Mouse (Mus musculus) embryonic facial prominence, embryonic 14.5 days (tissue): ENCODE measurements around the gene Setd5. TPM values are rescaled to one million over a fixed set of nuclear protein-coding genes. Genes with fewer than 3 reads are reported as not detected.

ENCODE experiments used
- ATAC-seq: fragments of 200-750 bp; cut with Nextera tagmentation; 2 replicates; pipeline ENCODE4 v1.8.0; 2017; ENCODE audit warnings: low read depth, moderate number of reproducible peaks, moderate TSS enrichment
- DNase-seq: peaks from one replicate; pipeline ENCODE4 v3.0.0-alpha.2; 2015; ENCODE audit warnings: low spot score
- H3K27ac ChIP-seq: fragments of 300-500 bp; sonication (generic); replicated peaks from 2 replicates; pipeline ENCODE4 v1.5.1; 2014; ENCODE audit warnings: low read depth, mild to moderate bottlenecking, low read length, moderate library complexity
- H3K27me3 ChIP-seq: fragments of 300-500 bp; sonication (generic); replicated peaks from 2 replicates; pipeline ENCODE4 v1.6.1; 2014; ENCODE audit warnings: low read length; ENCODE audit not compliant: control insufficient read depth, insufficient read depth
- H3K36me3 ChIP-seq: fragments of 300-500 bp; sonication (generic); 2 replicates; pipeline ENCODE4 v1.6.1; 2014; ENCODE audit warnings: low read length, mixed read lengths; ENCODE audit not compliant: control insufficient read depth, insufficient read depth
- H3K4me1 ChIP-seq: fragments of 300-500 bp; sonication (generic); 2 replicates; pipeline ENCODE4 v1.6.1; 2014; ENCODE audit warnings: antibody characterized with exemption, low read length; ENCODE audit not compliant: control insufficient read depth, insufficient read depth
- H3K4me2 ChIP-seq: fragments of 300-500 bp; sonication (generic); 2 replicates; pipeline ENCODE4 v1.6.1; 2014; ENCODE audit warnings: low read depth, mild to moderate bottlenecking, low read length, moderate library complexity, mixed read lengths
- H3K4me3 ChIP-seq: fragments of 300-500 bp; sonication (generic); 2 replicates; pipeline ENCODE4 v1.5.1; 2014; ENCODE audit warnings: low read depth, mild to moderate bottlenecking, low read length
- H3K9ac ChIP-seq: fragments of 300-500 bp; sonication (generic); 2 replicates; pipeline ENCODE4 v1.6.1; 2014; ENCODE audit warnings: low read depth, mild to moderate bottlenecking, low read length, moderate library complexity, mixed read lengths
- H3K9me3 ChIP-seq: fragments of 300-500 bp; sonication (generic); 2 replicates; pipeline ENCODE4 v1.6.1; 2016; ENCODE audit warnings: low read length; ENCODE audit not compliant: control insufficient read depth
- WGBS: fragments of 180-500 bp; shearing (Covaris S2); extraction: QIAGEN DNeasy Blood & Tissue Kit; methylation state at CpG from one replicate; pipeline ENCODE4 v1.1.7; 2014; 5-methylcytosine and 5-hydroxymethylcytosine counted together
- polyA plus RNA-seq: library from polyadenylated mRNA; unstranded; fragments of >200 nt; fragmentation: Nextera tagmentation; extraction: Ambion mirVana; gene quantifications from 2 replicates; pipeline ENCODE4 v1.2.1, GENCODE M21; 2014

Gene Setd5
- polyA plus RNA-seq, 1 experiment from 2014 or later, result 81.5 TPM

DNA sequence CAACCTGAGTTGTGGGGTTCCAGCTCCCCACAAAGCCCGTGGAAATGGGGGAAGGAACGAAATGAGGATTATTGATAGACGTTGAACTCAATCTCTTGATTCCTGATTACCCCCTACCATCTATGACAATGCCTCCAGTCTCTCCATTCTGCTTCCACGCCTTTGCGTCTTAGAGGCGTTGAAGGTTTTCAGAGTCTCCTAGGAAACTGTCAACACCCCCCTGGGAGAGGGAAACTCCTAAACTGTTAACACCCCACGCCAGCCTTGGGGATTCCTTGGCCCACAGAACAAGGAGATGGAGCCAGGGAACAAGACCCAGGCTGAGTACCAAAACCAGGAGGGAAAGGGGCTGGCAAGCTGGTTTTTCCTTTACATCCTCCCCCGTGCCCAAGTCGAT is 118.4 kb downstream of the Setd5 start:
- Histone ChIP-seq H3K27ac (no peak overlapping the region), H3K4me3 (peak overlapping the region; percentile 47), H3K4me1 (peaks cover 4% of the 10 kb centered on the region), H3K9me3 (no peaks in the 10 kb centered on the region), H3K4me2 (peak overlapping the region; percentile 69), H3K36me3 (no peaks in the 10 kb centered on the region), H3K9ac (no peak overlapping the region), H3K27me3 (peaks cover 35% of the 10 kb centered on the region)
- ATAC-seq (no peak), DNase-seq (no peak)
- 14% methylated on average over 9 of the region's 9 CpGs for WGBS

Other genes with a start within 250 kb of the Setd5 start
- 8.4 and 8.9 TPM in 2 replicates for gene Srgap3, start 130.1 kb upstream of the Setd5 start, polyA plus RNA-seq
- gene Thumpd3, start 31.1 kb upstream of the Setd5 start, polyA plus RNA-seq, result 36.1 and 38.9 TPM in 2 replicates
- 1.2 TPM in 2 replicates for gene Lhfpl4, start 118.0 kb downstream of the Setd5 start, polyA plus RNA-seq
- gene Mtmr14, start 160.5 kb downstream of the Setd5 start, polyA plus RNA-seq, result 31.6 and 33.3 TPM in 2 replicates
- 0.13 and 0.29 TPM in 2 replicates for gene Cpne9, start 204.9 kb downstream of the Setd5 start, polyA plus RNA-seq
- gene Brpf1, start 229.8 kb downstream of the Setd5 start, polyA plus RNA-seq, result 20.0 and 21.8 TPM in 2 replicates
- gene Ogg1, start 249.6 kb downstream of the Setd5 start, polyA plus RNA-seq, result 9.9 and 11.2 TPM in 2 replicates